Mouse (Mus musculus) cerebellum, adult 2 months (tissue): ENCODE measurements at regions not wholly inside any gene's neighbourhood (a gene's known extent, or its start where the extent isn't known, plus 50 kb on each side); places are given as distances from the start of the nearest gene placed in this dataset.

Experiments
- DNase-seq, 2 experiments: peaks; one replicate each; pipeline ENCODE4 v3.0.0; 2021
- H3K27ac ChIP-seq: fragments of 200-500 bp; 2 replicates; pipeline ENCODE4 v1.5.1; 2012; ENCODE audit warnings: low read length, control low read depth, inconsistent platforms; ENCODE audit not compliant: insufficient read depth
- H3K27me3 ChIP-seq: fragments of 200-500 bp; 2 replicates; pipeline ENCODE4 v1.6.1; 2012; ENCODE audit warnings: inconsistent platforms, mild to moderate bottlenecking, low read length, moderate library complexity; ENCODE audit not compliant: control insufficient read depth, insufficient read depth
- H3K4me1 ChIP-seq: fragments of 200-500 bp; 2 replicates; pipeline ENCODE4 v1.6.1; 2011; ENCODE audit warnings: low read length; ENCODE audit not compliant: control insufficient read depth, insufficient read depth
- H3K4me3 ChIP-seq: fragments of 200-500 bp; replicated peaks from 2 replicates; pipeline ENCODE3; 2011; ENCODE audit warnings: mild to moderate bottlenecking, low read depth, low read length, control low read depth; ENCODE audit not compliant: insufficient read depth
- CTCF ChIP-seq: fragments of 200-500 bp; IDR thresholded peaks from 2 replicates; pipeline ENCODE4 v1.5.1; 2011; ENCODE audit warnings: low read depth, mild to moderate bottlenecking, control low read depth, low read length, moderate library complexity, borderline replicate concordance; ENCODE audit not compliant: insufficient read depth
- POLR2A ChIP-seq: fragments of 200-500 bp; IDR thresholded peaks from 2 replicates; pipeline ENCODE4 v1.6.1; 2011; ENCODE audit warnings: low read length, control low read depth, borderline replicate concordance; ENCODE audit not compliant: insufficient read depth
- WGBS: fragments of 180-500 bp; shearing (Covaris S2); methylation state at CpG from one replicate; pipeline ENCODE4 v1.1.7; 2018; 5-methylcytosine and 5-hydroxymethylcytosine counted together

DNA sequence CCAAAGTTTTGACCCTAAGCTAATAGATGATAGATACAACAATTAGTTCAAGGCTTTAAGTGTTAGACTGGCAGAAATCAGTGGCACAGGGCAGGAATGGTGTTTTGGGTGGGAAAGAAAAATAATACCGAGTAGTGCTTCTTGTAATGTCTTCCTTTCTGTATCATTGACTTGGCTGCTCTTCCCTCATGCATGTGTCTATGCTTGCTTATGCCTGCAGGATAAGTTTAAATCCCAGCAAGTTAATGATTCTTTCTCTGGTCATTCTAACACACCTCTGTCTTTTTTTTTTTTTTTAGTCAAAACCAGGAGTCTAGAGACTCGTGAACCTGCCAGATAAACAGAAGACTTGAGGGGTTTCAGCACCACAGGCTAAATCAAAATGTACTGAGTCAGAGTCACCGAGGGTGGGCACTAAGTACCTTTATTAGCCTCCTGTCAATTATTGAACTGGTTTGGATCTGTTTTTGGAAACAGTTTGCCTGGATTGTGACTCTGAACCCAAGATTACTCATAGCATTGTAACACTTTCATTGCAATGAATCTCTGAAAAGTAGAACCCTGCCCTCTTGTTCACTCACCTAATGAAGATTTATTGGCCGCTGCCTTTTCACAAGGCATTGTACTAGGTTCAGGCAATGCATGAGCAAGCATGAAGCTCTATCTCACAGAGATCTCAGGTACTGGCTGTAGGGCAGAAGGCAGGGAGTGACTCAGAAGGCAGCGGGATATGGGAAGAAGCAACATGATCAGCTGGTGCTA lies 374.8 kb upstream of the A1bg start:
- TF ChIP-seq POLR2A: no peak
- no peak for TF ChIP-seq CTCF
- Histone ChIP-seq H3K4me3 (no peak overlapping the region), H3K4me1 (no peaks in the 10 kb centered on the region), H3K27ac (no peak overlapping the region), H3K27me3 (no peaks in the 10 kb centered on the region)
- DNase-seq: no peak
- 83% methylated on average over 5 of the region's 5 CpGs for WGBS

DNA sequence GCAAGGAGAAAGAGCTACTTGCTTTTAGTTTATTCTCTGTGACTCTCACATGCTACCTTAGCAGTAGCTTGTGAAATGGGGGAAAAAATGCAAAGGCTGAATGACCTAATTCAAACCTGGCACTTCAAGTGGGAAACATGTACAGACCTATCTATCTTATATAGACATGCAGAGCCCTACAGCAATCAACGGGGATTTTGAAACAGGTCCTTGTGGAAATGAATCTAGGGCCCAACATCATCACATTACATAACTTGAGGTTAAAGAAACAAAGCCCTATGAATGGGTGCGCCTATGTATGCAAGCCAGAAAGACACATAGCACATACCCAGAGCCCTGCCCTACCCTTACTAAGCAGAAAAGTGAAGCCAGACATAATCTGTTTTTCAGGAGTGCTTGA lies 371.8 kb upstream of the A1bg start:
- no peak for TF ChIP-seq CTCF
- no peak for TF ChIP-seq POLR2A
- no peaks in the 10 kb centered on the region for H3K27me3 ChIP-seq
- H3K27ac ChIP-seq: no peak overlapping the region
- 93% methylated on average over 2 of the region's 2 CpGs for WGBS
- H3K4me3 ChIP-seq: no peak overlapping the region
- no peak for DNase-seq
- no peaks in the 10 kb centered on the region for H3K4me1 ChIP-seq

DNA sequence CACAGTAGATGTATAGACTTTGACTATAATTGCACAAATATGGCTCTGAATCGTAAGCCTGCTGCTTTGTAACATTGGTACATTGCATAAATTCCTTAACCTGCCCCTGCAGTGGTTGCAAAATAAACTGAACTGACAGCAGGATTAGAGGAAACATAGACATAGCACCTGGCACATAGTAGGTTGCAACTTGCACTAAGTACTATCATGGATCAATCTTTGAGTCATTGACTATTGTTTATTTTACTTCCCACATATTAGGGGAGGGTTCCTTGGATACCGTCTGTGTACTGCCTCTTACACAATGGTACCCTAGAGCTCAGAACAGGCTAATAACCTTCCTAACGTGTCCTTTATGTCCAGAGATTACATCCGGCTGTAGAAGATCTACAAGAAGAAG lies 371.3 kb upstream of the A1bg start:
- no peak for DNase-seq
- WGBS: 82% methylated on average over 4 of the region's 4 CpGs
- no peak for TF ChIP-seq CTCF
- TF ChIP-seq POLR2A: no peak
- H3K27ac ChIP-seq: no peak overlapping the region
- no peak overlapping the region for H3K4me3 ChIP-seq
- no peaks in the 10 kb centered on the region for H3K4me1 ChIP-seq
- no peaks in the 10 kb centered on the region for H3K27me3 ChIP-seq

DNA sequence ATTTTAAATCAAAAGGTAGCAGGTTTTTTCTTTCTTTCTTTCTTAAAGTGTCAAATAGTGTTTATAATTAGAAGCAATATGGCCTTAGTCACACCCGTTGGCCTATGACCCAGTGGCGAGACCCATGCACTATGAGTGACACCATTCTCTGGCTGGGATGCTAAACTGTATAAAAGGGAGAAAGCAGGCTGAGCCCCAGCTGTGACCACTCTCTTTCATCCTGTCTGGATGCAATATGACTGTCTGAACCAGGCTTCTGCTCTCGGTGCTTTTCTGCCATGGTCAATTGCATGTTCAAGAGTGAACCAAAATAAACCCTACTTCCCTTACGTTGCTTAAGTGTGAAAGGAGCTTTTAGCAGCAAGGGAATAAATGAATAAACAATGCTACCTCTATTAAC lies 346.0 kb upstream of the A1bg start:
- Histone ChIP-seq H3K27me3 (no peaks in the 10 kb centered on the region), H3K4me1 (no peaks in the 10 kb centered on the region), H3K4me3 (no peak overlapping the region), H3K27ac (no peak overlapping the region)
- no peak for TF ChIP-seq POLR2A
- TF ChIP-seq CTCF: no peak
- DNase-seq: no peak
- 36% methylated on average over 4 of the region's 4 CpGs for WGBS

DNA sequence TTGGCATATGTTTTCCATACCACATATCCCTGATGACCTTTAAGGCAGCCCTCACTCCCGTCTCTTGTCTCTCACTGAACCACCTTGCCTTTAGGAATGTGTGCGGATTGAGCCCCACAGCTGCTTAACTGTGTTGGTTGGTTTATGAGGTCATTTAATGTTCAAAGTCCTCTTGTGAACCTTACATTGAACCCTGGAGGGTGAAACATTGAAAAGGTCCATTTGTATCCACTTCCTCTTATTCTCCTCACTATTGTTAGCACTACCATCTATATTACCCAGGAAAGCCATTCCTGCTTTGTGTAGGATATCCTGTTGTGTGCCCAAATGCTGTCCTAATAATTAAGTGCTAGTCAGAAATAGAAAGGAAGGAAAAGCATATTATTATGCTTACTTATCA lies 336.2 kb upstream of the A1bg start:
- no peak for TF ChIP-seq POLR2A
- TF ChIP-seq CTCF: no peak
- no peak overlapping the region for H3K4me3 ChIP-seq
- no peak for DNase-seq
- no peak overlapping the region for H3K27ac ChIP-seq
- no peaks in the 10 kb centered on the region for H3K4me1 ChIP-seq
- H3K27me3 ChIP-seq: no peaks in the 10 kb centered on the region
- WGBS: 87% methylated on average over 2 of the region's 2 CpGs

DNA sequence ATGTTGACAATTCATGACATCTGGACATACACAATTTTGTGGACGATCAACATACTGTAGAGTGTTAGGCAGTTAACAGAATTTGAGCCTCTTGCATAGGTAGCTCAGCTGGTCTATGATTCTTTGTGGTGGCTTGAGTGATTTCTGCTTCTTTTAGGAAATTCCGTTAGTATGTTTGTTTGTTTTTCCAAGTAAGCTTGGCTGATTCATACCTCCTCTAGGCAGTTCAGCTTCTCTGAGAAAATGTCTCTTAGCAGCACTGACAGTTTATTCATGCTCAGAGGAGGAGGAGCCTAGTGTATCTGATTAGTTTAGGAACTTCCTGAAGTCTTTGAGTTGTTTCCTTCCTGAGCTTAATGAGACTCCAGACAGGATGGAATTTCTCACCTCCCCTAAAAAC lies 321.7 kb upstream of the A1bg start:
- no peak for TF ChIP-seq CTCF
- no peak for TF ChIP-seq POLR2A
- no peak for DNase-seq

DNA sequence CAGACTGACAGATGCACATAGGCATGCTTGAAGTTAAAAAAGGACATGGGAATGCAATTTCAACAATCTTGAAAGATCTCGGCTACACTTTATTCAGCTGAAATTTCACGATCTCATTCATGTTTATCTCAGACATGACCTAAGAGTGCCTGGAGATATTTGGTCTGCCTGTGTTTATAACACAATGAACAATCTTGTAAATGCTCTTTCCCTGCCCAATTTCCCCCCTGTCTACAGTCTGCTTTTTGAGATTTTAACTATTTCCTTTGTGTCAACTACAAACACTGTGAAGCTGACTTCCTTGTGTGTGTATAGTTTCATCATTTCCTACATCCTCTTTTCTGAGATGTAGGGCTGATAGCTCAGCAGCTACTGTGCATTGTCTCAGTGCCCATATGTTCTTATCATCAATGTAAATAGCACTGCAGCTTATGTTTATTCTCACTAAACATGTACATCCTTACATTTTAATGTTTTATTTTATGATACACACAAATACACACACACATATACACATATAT lies 319.4 kb upstream of the A1bg start:
- TF ChIP-seq POLR2A: no peak
- no peak for TF ChIP-seq CTCF
- no peak for DNase-seq
- no peaks in the 10 kb centered on the region for H3K4me1 ChIP-seq
- no peak overlapping the region for H3K27ac ChIP-seq
- H3K27me3 ChIP-seq: no peaks in the 10 kb centered on the region
- no peak overlapping the region for H3K4me3 ChIP-seq
- 90% methylated on average over 2 of the region's 2 CpGs for WGBS

More for the DNA sequence above, 321.7 kb upstream of the A1bg start:
- H3K27me3 ChIP-seq: no peaks in the 10 kb centered on the region
- no peaks in the 10 kb centered on the region for H3K4me1 ChIP-seq
- 92% methylated on average over 2 of the region's 2 CpGs for WGBS
- no peak overlapping the region for H3K4me3 ChIP-seq
- no peak overlapping the region for H3K27ac ChIP-seq

DNA sequence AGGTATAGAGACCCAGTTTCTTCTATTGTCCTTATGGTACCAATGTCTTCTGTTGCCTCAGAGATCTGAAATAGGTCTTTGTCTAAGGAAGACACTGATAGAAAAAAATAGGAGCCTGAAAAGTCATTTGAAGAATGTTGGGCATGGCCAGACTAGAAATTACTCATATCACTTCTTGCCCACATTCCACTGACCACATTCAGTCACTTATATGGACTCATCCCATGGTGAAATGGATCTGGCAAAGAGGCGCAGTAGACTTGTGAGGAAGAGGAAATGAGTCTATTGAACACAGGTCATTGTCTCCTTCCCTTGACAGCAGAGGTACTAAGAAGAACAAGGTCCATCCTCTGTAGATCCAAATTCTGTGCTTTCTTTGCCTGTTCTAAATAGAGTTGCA lies 318.9 kb upstream of the A1bg start:
- no peak overlapping the region for H3K4me3 ChIP-seq
- no peaks in the 10 kb centered on the region for H3K27me3 ChIP-seq
- DNase-seq: no peak
- H3K4me1 ChIP-seq: no peaks in the 10 kb centered on the region
- TF ChIP-seq POLR2A: no peak
- TF ChIP-seq CTCF: no peak
- 95% methylated on average over 1 of the region's 1 CpGs for WGBS
- no peak overlapping the region for H3K27ac ChIP-seq
